Mouse (Mus musculus) spleen, postnatal 10 days (tissue): ENCODE results near the gene Gm4133.
"Not testable (repeated sequence)": the region's sequence is repeated elsewhere in the genome, so short reads cannot be mapped to it uniquely, and the experiment has no call there.

Experiments
- DNase-seq, 2 experiments: peaks; one replicate each; pipeline ENCODE4 v3.0.0; 2021 to 2022; ENCODE audit warnings: low spot score in 2 of 2

Gene Gm4133

GRCm38 (mm10) chr7:20333965-20334364 is at the start of gene Gm4133:
Gm4133 (minus strand) TSS chr7:20334065.
- not testable (repeated sequence) for DNase-seq

GRCm38 (mm10) chr7:20375310-20375709 is 41.4 kb upstream of the Gm4133 start, which contains the start of gene Gm5728:
Gm5728 (minus strand) TSS chr7:20375410.
- not testable (repeated sequence) for DNase-seq
